Mouse (Mus musculus) limb, embryonic 12.5 days (tissue): ENCODE data around the gene Papss1. TPM values are rescaled to one million over a fixed set of nuclear protein-coding genes. Genes with fewer than 3 reads are reported as not detected.

Experiments
- ATAC-seq: fragments of 200-750 bp; cut with Nextera tagmentation; 2 replicates; pipeline ENCODE4 v1.8.0; 2017; ENCODE audit warnings: low read depth, moderate TSS enrichment; ENCODE audit not compliant: insufficient number of reproducible peaks, insufficient read depth, low FRiP score, low TSS enrichment
- H3K27ac ChIP-seq: fragments of 300-500 bp; sonication (generic); 2 replicates; pipeline ENCODE4 v1.5.1; 2016; ENCODE audit warnings: mild to moderate bottlenecking, moderate library complexity
- H3K27me3 ChIP-seq: fragments of 300-500 bp; sonication (generic); 2 replicates; pipeline ENCODE4 v1.6.1; 2016; ENCODE audit warnings: mild to moderate bottlenecking, moderate library complexity
- H3K36me3 ChIP-seq: fragments of 300-500 bp; sonication (generic); 2 replicates; pipeline ENCODE4 v1.6.1; 2016; ENCODE audit warnings: mild to moderate bottlenecking, moderate library complexity
- H3K4me1 ChIP-seq: fragments of 300-500 bp; sonication (generic); replicated peaks from 2 replicates; pipeline ENCODE4 v1.6.1; 2016
- H3K4me2 ChIP-seq: fragments of 300-500 bp; sonication (generic); 2 replicates; pipeline ENCODE4 v1.6.1; 2016; ENCODE audit warnings: mild to moderate bottlenecking, moderate library complexity
- H3K4me3 ChIP-seq: fragments of 300-500 bp; sonication (generic); replicated peaks from 2 replicates; pipeline ENCODE4 v1.5.1; 2016; ENCODE audit warnings: mild to moderate bottlenecking
- H3K9ac ChIP-seq: fragments of 300-500 bp; sonication (generic); replicated peaks from 2 replicates; pipeline ENCODE4 v1.6.1; 2016; ENCODE audit warnings: mild to moderate bottlenecking, moderate library complexity
- H3K9me3 ChIP-seq: fragments of 300-500 bp; sonication (generic); 2 replicates; pipeline ENCODE4 v1.6.1; 2016; ENCODE audit warnings: mild to moderate bottlenecking, moderate library complexity
- WGBS: fragments of 180-500 bp; shearing (Covaris S2); methylation state at CpG from one replicate; pipeline ENCODE4 v1.1.7; 2016; 5-methylcytosine and 5-hydroxymethylcytosine counted together
- polyA plus RNA-seq: library from polyadenylated mRNA; unstranded; fragments of >200 nt; fragmentation: Nextera tagmentation; extraction: Ambion mirVana; gene quantifications from 2 replicates; pipeline ENCODE4 v1.2.1, GENCODE M21; 2016

Gene Papss1
- polyA plus RNA-seq, 1 experiment from 2014 or later, result 129 TPM

DNA sequence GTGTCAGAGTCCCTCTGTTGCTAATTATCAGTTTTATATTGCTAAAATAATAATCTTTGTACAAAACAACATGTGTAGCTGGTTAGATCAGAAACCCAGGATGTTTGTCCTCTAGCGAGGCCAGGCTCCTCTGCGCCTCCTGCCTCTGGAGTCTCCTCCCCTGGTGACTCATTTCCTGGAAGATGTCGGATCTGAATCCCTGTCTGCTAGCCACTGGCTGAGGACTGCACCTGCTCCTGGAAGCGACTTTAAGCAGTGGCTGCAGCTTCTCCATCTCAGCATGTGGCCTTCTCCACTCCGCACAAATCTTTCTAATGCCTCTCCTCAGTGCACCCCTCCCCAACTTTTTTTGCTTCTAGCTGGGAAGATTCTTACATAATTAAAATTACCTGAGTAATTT, 71.6 kb downstream of the Papss1 start:
- Histone ChIP-seq H3K9ac (no peak overlapping the region), H3K4me1 (peaks cover 27% of the 10 kb centered on the region), H3K36me3 (peaks cover 61% of the 10 kb centered on the region), H3K27me3 (no peaks in the 10 kb centered on the region), H3K4me3 (no peak overlapping the region), H3K9me3 (no peaks in the 10 kb centered on the region), H3K4me2 (no peak overlapping the region), H3K27ac (no peak overlapping the region)
- ATAC-seq, result no peak
- 34% methylated on average over 5 of the region's 5 CpGs for WGBS

DNA sequence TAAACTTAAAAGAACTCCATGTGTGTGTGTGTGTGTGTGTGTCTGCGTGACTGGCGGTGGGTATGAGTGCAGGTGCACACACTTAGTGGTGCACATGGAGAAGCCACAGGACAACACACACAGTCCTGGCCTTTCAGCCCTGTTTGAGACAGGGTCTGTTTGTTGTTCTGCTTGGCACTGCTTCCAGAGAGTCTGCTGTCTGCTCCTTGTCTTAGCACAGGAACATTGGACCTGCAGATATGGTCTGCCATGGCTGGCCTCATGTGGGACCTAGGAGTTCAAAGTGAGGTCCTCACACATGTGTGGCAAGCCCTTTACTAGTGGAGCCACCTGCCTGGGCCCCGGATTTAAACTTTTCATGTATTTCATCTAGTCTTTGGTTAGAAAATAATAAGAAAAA, 72.4 kb downstream of the Papss1 start:
- H3K27ac ChIP-seq, result 0 out of 2 replicates have a peak overlapping the region, but pooled peaks have one; percentile 23
- no peak for ATAC-seq
- peaks cover 27% of the 10 kb centered on the region for H3K4me1 ChIP-seq
- 84% methylated on average over 3 of the region's 3 CpGs for WGBS
- H3K4me2 ChIP-seq, result no peak overlapping the region
- no peaks in the 10 kb centered on the region for H3K27me3 ChIP-seq
- peaks cover 53% of the 10 kb centered on the region for H3K36me3 ChIP-seq
- H3K9ac ChIP-seq, result no peak overlapping the region
- no peaks in the 10 kb centered on the region for H3K9me3 ChIP-seq
- H3K4me3 ChIP-seq, result no peak overlapping the region

DNA sequence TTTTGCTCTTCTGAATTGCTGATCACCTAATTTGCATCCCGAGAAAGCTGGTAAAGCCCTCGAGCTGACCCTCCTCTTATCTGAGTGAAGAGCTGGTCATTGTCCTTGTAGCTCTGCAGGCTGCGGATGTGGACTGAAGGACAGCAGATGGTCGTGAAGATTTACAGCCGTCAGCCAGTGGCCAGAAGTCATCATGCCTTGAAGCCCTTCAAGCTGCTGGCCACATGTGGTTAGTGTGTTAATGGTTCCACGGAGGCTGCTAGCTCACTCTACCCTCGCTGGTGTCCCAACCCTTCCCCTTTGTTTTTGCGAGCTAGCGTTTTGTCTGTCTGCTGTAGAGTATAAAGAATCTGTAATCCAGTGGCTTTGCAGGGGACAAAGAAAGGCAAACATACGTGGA, 73.1 kb downstream of the Papss1 start:
- Histone ChIP-seq H3K27me3 (no peaks in the 10 kb centered on the region), H3K4me2 (no peak overlapping the region), H3K9ac (no peak overlapping the region), H3K4me3 (no peak overlapping the region), H3K9me3 (no peaks in the 10 kb centered on the region), H3K36me3 (peaks cover 51% of the 10 kb centered on the region), H3K4me1 (peaks cover 32% of the 10 kb centered on the region), H3K27ac (no peak overlapping the region)
- WGBS, result 17% methylated on average over 10 of the region's 10 CpGs
- ATAC-seq, result no peak

DNA sequence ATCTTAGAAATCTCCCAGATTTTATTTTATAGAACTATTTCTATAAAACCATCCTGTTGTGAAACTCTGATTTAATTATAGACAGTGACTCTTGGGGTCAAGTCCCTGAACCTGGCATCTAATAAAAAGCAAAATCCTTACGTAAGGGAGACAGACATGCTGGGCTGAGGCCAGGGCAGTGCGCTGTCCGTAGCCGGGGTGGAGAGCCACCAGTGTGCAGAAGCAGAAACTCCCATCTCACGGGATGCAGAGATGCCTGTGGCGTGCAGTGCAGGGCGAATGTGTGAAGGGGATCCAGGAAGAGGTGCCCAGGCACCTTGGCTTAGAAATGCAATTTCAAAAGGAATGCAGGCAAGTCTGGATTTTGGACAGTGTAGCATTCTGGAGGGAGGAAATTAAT, 73.6 kb downstream of the Papss1 start:
- H3K36me3 ChIP-seq, result peaks cover 50% of the 10 kb centered on the region
- H3K9me3 ChIP-seq, result no peaks in the 10 kb centered on the region
- H3K4me2 ChIP-seq, result no peak overlapping the region
- peak; percentile 28; the same call in 1 of the 2 replicates for ATAC-seq
- H3K4me3 ChIP-seq, result no peak overlapping the region
- no peak overlapping the region for H3K9ac ChIP-seq
- no peaks in the 10 kb centered on the region for H3K27me3 ChIP-seq
- H3K27ac ChIP-seq, result peak overlapping the region; percentile 41; the same call in 1 of the 2 replicates
- peaks cover 32% of the 10 kb centered on the region for H3K4me1 ChIP-seq
- WGBS, result 58% methylated on average over 7 of the region's 7 CpGs

DNA sequence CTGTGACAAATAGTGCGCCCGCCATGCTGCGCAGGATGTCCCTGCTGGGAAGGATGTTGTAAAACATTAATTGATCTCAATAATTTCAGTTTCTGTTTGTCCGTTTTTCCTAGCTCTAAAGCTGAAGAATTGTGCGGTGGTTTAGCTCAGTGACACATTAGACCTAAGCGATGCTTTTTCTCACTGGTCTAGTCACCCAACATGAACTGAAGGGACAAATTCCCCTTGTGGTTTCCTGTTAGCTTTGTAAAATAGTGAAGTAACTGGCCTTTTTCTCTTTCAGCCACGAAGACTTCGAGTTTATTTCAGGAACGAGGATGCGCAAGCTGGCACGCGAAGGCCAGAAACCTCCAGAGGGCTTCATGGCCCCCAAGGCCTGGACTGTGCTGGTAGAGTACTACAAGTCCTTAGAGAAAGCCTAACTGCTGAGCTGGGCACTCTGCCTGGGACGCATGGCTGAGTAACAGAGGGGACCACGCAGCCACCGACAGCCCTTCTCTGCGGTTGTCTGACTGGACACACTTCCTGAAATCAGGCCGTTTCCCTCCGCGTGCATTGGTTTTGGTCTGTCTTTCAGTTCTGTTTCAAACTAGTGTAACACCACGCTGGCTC, 78.2 kb downstream of the Papss1 start:
- H3K9me3 ChIP-seq, result no peaks in the 10 kb centered on the region
- ATAC-seq, result no peak

DNA sequence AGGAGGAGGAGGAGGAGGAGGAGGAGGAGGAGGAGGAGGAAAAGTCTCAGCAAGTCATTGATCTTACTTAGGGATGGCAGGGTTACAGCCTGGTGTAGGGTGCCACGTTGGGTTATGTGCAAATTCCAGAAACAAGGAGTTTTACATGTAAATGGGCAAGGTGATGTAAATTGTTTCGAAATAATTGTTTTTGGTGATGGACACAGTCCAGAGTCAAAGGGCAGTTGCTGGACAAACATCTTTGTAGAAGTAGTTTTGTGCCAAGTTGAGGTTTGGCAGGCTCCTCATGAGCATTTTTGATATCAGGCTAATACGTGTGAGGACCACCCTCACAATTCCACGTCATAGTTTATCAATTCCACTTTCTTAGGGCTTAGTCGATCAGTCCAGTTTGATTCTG, 80.6 kb downstream of the Papss1 start:
- H3K4me1 ChIP-seq, result peaks cover 4% of the 10 kb centered on the region; the same call in 1 of the 2 replicates
- WGBS, result 87% methylated on average over 5 of the region's 5 CpGs
- no peak overlapping the region for H3K9ac ChIP-seq
- H3K27me3 ChIP-seq, result no peaks in the 10 kb centered on the region
- 0 out of 2 replicates have a peak, but pooled peaks cover 3% of the 10 kb centered on the region for H3K9me3 ChIP-seq
- no peak overlapping the region for H3K27ac ChIP-seq
- H3K4me2 ChIP-seq, result no peak overlapping the region
- ATAC-seq, result no peak
- no peak overlapping the region for H3K4me3 ChIP-seq
- peaks cover 23% of the 10 kb centered on the region for H3K36me3 ChIP-seq

More for the DNA sequence above, 78.2 kb downstream of the Papss1 start:
- Histone ChIP-seq H3K4me2 (no peak overlapping the region), H3K27ac (no peak overlapping the region), H3K36me3 (peaks cover 40% of the 10 kb centered on the region), H3K4me1 (peaks cover 14% of the 10 kb centered on the region), H3K9ac (no peak overlapping the region), H3K4me3 (no peak overlapping the region), H3K27me3 (no peaks in the 10 kb centered on the region)
- 85% methylated on average over 20 of the region's 20 CpGs for WGBS

DNA sequence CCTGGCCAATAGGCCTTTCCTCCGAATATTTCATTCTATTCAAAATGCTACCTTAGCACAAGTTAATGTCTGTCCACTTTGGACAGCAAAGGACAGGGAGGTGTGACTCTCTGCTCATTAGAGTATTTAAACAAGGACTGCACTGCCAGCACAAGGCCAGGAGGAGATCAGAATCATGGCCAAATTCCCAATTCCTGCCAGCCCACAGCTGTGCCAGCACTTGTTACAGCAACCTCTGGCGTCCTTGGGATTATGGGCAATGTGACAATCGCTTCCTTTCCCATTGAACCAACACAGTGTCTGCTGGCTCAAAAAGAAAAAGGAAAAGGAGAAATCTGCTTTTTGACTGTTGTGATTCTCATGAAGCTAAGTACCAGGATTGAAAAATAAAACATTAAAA, 89.8 kb downstream of the Papss1 start:
- ATAC-seq, result no peak
- Histone ChIP-seq H3K4me3 (no peak overlapping the region), H3K27ac (no peak overlapping the region), H3K4me1 (0 out of 2 replicates have a peak, but pooled peaks cover 3% of the 10 kb centered on the region), H3K9me3 (no peaks in the 10 kb centered on the region), H3K36me3 (no peaks in the 10 kb centered on the region), H3K4me2 (no peak overlapping the region), H3K27me3 (no peaks in the 10 kb centered on the region), H3K9ac (no peak overlapping the region)
- WGBS, result 90% methylated on average over 3 of the region's 3 CpGs

DNA sequence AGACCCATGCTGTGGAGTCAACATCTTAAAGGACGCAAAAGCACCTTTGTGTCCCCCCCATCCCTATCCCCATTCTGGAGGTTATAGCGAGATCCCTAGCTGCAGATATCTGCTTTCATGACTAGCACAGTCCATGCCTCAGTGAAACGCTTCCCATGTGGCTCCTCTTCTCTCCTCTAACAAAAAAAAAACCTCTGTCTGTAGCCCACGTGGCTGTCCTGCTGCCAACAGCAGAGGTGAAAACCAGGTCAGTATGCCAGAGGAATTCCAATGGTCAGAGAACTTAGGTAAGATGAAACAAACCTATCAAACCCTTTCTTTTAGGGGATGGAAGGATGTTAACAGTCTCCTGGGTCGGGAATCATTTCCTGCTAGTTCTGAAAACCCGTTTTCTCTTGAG, 91.5 kb downstream of the Papss1 start:
- 62% methylated on average over 6 of the region's 6 CpGs for WGBS
- Histone ChIP-seq H3K4me1 (0 out of 2 replicates have a peak, but pooled peaks cover 3% of the 10 kb centered on the region), H3K4me2 (no peak overlapping the region), H3K27ac (no peak overlapping the region), H3K4me3 (no peak overlapping the region), H3K27me3 (no peaks in the 10 kb centered on the region), H3K9ac (no peak overlapping the region), H3K36me3 (no peaks in the 10 kb centered on the region), H3K9me3 (no peaks in the 10 kb centered on the region)
- ATAC-seq, result no peak

DNA sequence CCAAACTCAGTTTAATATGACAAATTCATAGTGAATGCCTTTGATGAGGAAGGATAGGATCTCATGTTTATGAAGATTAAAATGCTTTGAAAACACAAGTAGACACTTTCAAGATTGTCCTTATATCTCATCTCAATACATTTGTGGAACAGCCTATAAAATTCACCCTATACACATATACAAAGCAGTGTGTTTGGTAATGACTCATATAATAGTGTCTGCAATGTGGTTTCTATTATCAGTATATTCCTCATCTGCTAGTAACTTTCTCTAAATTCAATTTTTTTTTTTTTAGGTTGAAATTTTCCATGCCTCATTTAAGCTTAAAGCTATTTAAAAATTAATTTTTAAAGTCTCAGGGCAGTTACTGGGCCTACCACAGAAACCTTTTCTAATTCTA, 95.6 kb downstream of the Papss1 start:
- Histone ChIP-seq H3K4me1 (peaks cover 31% of the 10 kb centered on the region), H3K9me3 (no peaks in the 10 kb centered on the region), H3K36me3 (no peaks in the 10 kb centered on the region), H3K27me3 (no peaks in the 10 kb centered on the region), H3K4me3 (no peak overlapping the region), H3K27ac (no peak overlapping the region), H3K4me2 (no peak overlapping the region), H3K9ac (no peak overlapping the region)
- ATAC-seq, result no peak

DNA sequence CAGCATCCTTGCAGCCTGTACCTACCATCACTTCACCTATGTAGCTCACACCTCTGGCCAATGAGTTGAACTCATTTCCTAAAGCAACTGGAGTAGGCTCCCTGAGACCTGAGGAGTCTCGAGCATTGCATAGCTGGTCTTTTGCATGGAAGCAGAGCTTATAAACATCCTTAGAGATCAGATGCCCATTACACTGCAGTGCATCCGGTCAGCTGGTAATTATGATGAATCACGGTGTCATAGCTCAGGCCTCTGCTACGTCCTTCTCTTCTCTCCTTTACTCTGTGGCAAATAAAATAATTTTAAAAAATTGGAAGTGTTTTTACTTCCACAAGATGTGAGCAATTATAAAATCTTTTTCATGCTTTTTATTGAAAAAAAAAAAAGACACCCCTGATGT, 96.1 kb downstream of the Papss1 start:
- no peaks in the 10 kb centered on the region for H3K36me3 ChIP-seq
- H3K9ac ChIP-seq, result no peak overlapping the region
- no peak overlapping the region for H3K4me3 ChIP-seq
- 79% methylated on average over 4 of the region's 4 CpGs for WGBS
- peaks cover 31% of the 10 kb centered on the region for H3K4me1 ChIP-seq
- H3K27me3 ChIP-seq, result no peaks in the 10 kb centered on the region
- no peak overlapping the region for H3K27ac ChIP-seq
- no peaks in the 10 kb centered on the region for H3K9me3 ChIP-seq
- no peak overlapping the region for H3K4me2 ChIP-seq
- ATAC-seq, result no peak

DNA sequence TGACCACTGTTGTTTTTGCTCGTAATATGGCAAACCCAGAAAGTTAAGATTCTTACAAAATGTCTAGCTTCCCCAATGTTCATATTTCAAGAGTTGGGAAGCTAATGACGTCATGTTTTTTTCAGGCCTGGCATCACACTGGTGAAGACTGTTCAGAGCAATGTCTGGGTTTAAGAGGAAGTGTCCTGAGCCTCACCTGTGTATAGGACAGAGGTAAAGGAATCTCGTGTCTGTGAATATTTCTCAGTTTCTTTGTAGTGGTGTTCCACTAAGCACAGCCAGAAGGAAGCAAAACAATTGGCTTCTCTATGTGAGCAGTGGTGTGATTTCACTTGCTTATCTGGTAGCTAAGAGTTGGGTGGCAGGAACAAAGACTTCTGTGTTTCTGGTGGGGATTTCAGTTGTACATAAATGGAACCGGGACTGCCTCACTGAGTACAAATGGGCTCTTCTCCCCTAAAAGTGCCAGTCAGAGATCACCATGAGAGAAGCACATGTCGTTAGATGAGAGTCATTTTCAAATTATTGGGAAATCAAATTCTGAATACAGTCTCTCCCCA, 98.1 kb downstream of the Papss1 start:
- Histone ChIP-seq H3K4me3 (no peak overlapping the region), H3K4me1 (peaks cover 29% of the 10 kb centered on the region), H3K36me3 (no peaks in the 10 kb centered on the region), H3K4me2 (no peak overlapping the region), H3K9ac (no peak overlapping the region), H3K27ac (peak overlapping the region; percentile 50; the same call in 1 of the 2 replicates), H3K27me3 (no peaks in the 10 kb centered on the region), H3K9me3 (no peaks in the 10 kb centered on the region)
- WGBS, result 80% methylated on average over 5 of the region's 5 CpGs
- ATAC-seq, result no peak

DNA sequence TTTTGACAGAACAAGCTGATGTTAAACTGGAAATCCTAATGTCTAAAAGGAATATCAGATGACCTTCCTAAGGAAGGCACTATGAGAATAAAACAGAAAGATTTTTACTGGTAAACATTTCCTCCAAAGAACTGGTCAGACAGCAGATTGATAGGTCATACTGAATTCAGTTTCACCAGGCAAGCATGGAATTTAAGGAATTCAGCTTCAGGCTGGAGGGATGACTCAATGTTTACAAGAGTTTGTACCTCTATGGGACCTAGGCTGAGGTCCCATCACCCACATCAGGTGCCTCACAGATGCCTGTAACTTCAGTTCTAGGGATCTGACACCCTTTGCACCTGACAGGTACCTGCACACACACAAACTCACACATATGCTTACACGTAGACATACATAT, 105.3 kb downstream of the Papss1 start:
- Histone ChIP-seq H3K4me1 (no peaks in the 10 kb centered on the region), H3K36me3 (no peaks in the 10 kb centered on the region), H3K4me2 (no peak overlapping the region), H3K27me3 (no peaks in the 10 kb centered on the region), H3K4me3 (no peak overlapping the region), H3K9me3 (no peaks in the 10 kb centered on the region), H3K27ac (no peak overlapping the region), H3K9ac (no peak overlapping the region)
- no peak for ATAC-seq
- 80% methylated on average over 1 of the region's 1 CpGs for WGBS
